Mouse (Mus musculus): ENCODE measurements around the gene Tenm4.

GRCm38 (mm10) chr7:96720465-96720864, 549.4 kb downstream of the Tenm4 start:
- TF ChIP-seq CTCF (IDR thresholded peaks at IDR 0.05; ENCODE audit: borderline replicate concordance, insufficient read depth, low read depth, low read length) (no peak), POLR2A (IDR thresholded peaks at IDR 0.05; ENCODE audit: borderline replicate concordance, insufficient read depth, low read length) (no peak)
